Mouse (Mus musculus): ENCODE measurements at regions not wholly inside any gene's neighbourhood (a gene's known extent, or its start where the extent isn't known, plus 50 kb on each side); places are given as distances from the start of the nearest gene placed in this dataset.

DNA sequence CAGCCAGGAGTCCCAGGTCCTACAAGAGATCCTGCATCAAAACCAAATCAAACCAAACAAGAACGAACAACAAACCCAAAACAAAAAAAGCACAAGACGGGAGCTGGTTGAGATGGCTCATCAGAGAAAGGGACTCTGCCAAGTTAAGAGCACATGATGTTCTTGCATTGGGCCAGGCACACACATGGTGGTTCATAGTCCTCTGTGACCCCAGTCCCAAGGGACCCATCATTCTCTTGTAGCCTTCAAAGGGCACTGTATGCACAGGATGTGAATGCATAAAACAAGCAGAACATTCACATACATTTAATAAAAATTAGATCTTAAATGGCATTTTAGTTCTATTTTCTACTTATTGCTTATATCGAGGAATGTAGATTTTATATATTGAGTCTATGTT lies 99.5 kb upstream of the Kctd3 start:
- TF ChIP-seq ZNF384 (IDR thresholded peaks at IDR 0.05; ENCODE audit: low read depth, low read length), result no peak
- no peak for TF ChIP-seq MAFK (IDR thresholded peaks at IDR 0.05; ENCODE audit: insufficient read depth, low read depth, low read length)
- no peak for TF ChIP-seq ZC3H11A (IDR thresholded peaks at IDR 0.05; ENCODE audit: borderline replicate concordance, low read depth, low read length)
- TF ChIP-seq HCFC1 (IDR thresholded peaks at IDR 0.05; ENCODE audit: borderline replicate concordance, insufficient read depth, low read length), result no peak

Measured in ES-E14 (cell line).